Mouse (Mus musculus) megakaryocyte progenitor cell, adult 5-6 weeks (primary cell): ENCODE measurements around the gene Tubgcp6. TPM values are rescaled to one million over a fixed set of nuclear protein-coding genes. Genes with fewer than 3 reads are reported as not detected.

Experiments
- ATAC-seq: replicated peaks from 2 replicates; pipeline ENCODE4 v1.8.0; 2016; ENCODE audit warnings: mild to moderate bottlenecking, moderate TSS enrichment, inconsistent platforms; ENCODE audit not compliant: poor library complexity
- total RNA-seq, 2 experiments: library from RNA; stranded (forward) in 1 of 2; stranded (reverse) in 1 of 2; fragments of 157-497, 149-512 nt in 1 of 2; fragments of 200-1000 nt in 1 of 2; gene quantifications; 2 replicates each; pipeline versions ENCODE4 v1.2.3 to v1.2.4; 2015 to 2017

The Tubgcp6 gene
- total RNA-seq (2015) = 22.2 and 24.7 TPM in 2 replicates
- 16.6 and 35.5 TPM in 2 replicates for total RNA-seq (2017)

DNA sequence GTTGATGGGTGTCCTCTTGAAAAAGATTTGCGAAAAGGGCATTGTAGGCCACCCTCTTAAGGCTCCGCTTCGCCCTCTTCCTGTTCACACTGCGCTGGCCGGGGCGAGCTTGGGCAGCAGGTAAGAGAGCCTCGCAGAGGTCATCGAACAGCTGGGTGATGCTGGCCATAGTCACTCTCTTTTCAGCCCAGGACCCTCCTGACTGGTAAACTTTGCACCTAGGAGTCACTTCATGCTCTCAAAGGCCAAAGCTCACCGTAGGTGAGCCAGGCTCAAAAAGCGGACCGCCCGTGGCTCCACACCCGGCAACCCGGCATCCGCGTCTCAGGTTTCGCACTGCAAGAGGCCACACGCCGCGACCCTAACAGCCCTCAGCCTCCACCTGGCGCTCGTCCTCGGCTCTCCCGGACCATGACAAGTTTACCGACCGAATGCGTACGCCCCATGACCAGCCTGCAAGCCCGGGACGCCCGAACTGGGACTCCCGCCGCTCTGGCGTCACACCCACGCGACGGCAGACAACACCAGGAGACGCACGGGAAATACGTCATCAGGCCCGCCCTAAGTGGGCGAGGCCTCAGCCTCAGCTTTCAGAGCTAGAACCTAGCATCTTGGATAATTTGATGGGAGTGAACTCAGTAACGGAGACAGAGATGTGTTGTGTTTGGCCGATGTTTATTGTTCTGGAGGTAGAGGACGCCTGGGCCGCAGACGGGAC lies at the start of gene Tubgcp6:
Tubgcp6 (minus strand) TSS at position 464 of the 718 bp plus-strand sequence.
- ATAC-seq = peak; percentile 96

- ATAC-seq = peak; percentile 53
Observed at GRCm38 (mm10) chr15:89172276-89172935, 49.5 kb upstream of the Tubgcp6 start.

DNA sequence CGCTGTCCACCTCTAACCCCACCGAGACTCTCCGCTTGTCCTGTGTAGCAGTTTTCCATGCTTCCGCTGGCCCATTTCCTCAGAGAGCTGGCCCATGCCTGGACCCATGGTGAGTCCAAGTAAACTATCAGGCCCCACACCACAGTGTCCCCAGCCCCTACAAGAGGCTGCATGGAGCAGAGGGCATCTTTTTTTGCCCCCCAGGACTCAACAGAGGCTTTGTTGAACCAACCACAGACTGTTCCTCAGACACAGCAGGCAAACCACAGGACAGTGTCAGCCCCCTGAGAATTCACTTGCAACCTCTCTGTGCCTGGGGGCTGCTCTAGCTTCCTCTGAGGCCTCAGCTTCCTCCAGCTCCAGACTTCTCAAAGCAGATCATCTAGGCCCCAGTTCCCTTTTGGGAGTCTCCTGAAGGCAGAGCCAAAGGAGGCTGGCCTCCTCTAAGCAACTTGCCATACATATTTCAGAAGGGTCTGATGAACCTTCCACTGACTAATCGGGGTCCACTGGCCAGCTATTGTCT lies 48.7 kb upstream of the Tubgcp6 start:
- peak; percentile 12; the same call in 1 of the 2 replicates for ATAC-seq

DNA sequence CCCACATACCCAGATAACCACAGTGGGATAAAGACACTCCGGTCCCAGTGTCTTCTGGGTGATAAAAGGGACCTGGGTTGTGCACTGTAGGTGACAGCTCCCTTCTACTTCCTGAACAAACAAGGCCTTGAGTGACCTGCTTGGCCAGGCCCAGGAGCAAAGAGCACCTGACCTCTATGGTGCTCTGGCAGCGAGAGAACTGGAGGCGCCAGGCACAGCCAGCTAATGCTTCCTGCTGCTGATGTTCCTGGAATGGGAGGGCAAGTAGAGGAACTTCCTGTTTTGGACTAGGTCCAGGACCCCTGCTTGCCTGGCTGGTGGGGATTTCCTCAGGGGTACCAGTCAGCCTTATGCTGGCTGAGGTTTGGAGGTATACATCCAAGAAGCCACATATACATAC lies 47.2 kb upstream of the Tubgcp6 start:
- no peak for ATAC-seq

- no peak for ATAC-seq
Observed at GRCm38 (mm10) chr15:89169431-89169830, 46.5 kb upstream of the Tubgcp6 start.

GRCm38 (mm10) chr15:89168922-89169321 lies 46.0 kb upstream of the Tubgcp6 start:
- ATAC-seq = no peak

DNA sequence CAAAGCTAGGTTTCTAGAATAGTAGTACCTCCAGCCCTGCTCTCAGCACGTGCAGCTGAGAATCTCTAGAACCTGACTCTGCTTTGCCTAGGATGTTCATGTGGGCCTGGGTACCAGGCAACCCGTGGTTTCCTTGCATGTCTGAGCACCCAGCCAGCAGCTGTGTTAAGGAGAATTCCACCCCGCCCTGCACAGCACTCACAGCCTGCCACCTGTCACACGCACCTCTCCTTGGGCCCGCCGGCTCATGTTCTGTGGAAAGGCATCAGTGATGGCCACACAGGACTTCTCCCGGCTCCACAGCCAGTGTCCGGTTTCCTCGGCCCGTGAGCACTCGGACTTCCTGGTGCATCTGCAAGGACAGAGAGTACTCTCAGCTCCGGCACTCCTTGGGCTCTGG lies 42.6 kb upstream of the Tubgcp6 start:
- ATAC-seq = no peak

DNA sequence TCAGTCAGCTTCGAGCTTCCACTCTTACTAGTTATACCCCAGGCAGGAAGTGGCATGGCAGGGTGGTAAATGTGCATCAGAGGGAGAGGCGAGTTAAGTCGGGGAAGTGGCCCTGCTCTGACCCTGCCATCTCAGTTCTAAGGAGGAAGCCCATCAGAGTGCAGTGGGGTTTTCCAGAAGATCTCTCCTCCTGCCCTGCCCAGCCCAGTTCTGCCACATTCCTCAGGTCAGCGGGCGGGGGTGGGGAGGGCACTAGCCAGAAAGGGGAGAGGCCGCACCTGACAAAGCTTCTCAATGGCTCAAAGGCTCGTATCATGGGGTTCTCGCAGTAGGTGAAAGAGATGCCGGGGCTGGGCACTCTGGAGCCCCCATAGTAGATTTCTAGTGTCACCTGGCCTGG lies 38.5 kb upstream of the Tubgcp6 start:
- no peak for ATAC-seq

- no peak for ATAC-seq
Observed at GRCm38 (mm10) chr15:89158516-89158915, 35.6 kb upstream of the Tubgcp6 start.

DNA sequence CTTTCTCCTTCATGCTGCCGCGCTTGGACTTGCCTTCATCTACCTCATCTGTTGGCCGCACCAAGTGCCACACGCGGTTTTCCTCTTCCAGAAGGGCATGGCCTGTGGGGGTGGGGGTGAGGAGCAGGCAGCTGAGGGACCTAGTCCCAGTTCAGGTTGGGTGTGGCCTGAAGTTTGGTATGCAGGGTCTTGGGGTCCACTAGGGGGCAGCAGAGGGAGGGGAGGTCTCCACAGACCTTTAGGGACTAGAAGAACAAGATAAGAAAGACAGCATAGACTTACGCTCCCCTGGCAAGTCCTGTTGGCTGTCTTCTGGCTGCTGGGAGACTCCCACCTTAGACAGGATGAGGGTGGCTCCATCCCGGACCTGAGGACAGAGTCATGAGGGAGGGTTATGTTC lies 35.0 kb upstream of the Tubgcp6 start:
- peak; percentile 96 for ATAC-seq

DNA sequence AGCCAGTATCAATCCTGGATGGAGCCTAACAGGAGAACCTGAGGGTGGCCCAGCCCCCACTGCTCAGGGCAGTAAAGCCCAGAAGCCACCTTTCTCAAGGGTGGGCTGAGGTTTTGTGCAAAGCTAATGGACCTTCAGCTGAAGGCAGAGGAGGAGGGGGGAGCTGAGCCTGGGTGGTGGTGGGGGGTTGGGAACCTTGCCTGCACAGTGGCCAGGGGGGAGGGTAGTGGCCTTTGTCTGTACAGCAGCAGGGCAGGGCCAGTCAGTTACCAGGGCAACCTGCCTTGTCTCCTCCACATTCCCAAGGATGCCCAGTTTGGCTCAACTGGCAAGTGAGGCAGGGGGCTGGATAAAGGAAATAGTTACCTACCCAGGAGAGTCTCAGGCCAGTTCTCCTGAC lies 29.4 kb upstream of the Tubgcp6 start:
- no peak for ATAC-seq

- peak; percentile 77 for ATAC-seq
Observed at GRCm38 (mm10) chr15:89150041-89150390, 27.1 kb upstream of the Tubgcp6 start.

GRCm38 (mm10) chr15:89149271-89150040 lies 26.5 kb upstream of the Tubgcp6 start, which contains the start of gene Mapk11:
Mapk11 (minus strand) TSS chr15:89149628.
- ATAC-seq = peak; percentile 36

DNA sequence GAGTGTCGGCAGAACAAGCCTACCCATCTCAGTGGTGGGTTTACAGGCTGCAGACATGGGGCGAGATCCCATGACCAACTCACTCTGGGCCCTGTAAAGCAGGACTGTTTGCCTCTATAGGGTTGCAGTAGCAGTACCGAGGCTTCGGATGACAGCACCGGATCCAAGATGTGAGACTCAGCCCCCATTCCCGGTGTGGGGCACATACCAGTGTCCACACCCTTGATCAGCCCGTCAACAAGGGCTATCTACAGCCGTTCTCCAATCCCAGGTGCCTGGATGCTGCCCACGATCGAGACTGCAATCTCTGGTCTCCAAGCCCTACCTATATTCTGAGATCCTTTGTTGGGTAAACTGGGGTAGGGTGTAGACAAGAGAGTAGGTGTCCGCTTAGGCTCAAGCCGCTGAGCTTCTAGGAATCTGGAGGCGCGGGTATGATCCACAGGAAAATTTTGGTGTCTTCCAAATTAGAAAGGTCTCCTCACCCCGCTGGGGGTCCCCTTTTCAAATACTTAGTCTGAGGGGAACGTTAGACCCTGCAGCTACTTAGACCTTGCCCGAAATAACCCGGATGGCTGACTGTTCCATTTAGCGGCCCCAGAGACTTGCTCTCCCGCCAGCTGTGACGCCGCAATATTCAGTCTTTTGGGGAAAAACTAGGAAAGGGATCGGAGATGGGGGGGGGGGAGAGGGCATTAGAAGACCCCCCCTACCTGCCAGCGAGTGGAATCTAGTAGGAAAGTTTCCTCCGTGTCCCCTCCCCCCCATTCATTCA lies 25.8 kb upstream of the Tubgcp6 start:
- ATAC-seq = no peak

DNA sequence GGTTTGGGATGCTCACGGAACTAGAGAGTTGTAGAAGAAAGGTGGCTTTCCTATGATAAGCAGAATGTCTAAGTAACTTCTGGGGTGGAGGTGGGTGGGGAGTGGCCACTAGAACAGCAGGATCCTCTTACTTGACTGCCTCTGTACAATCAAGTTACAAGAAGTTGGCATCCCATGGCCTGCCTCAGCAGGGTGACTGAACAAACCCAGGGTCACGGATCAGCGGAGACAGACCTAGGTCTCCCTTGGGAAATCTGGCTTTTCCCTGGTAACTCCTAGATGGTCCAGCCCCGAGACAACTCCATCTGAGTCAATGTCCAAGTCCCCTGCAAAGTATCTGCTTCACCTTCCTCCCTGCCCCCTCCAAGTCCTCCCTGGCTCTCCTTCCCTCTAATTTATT lies 25.0 kb upstream of the Tubgcp6 start:
- ATAC-seq = no peak

GRCm38 (mm10) chr15:89147456-89147855 lies 24.5 kb upstream of the Tubgcp6 start:
- no peak for ATAC-seq

DNA sequence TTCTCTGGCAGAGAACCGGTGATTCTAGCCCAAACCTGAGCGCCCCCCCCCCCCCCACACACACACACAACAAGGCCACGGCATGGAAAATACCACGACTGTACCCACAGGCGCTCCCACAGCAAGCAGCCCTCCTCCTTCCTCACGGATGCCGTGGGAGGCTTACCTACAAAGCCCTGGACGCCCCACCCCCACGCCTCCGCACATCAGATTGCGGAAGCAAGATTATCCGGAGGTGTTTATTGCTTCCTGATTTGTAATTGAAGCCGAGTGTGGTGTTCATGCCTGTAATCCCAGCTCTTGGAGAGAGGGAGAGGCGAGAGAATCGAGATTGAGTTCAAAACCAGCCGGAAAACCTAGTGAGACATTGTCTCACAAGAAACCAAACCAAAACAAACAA lies 24.1 kb upstream of the Tubgcp6 start:
- 0 out of 2 replicates have a peak, but pooled peaks have one; percentile 17 for ATAC-seq

GRCm38 (mm10) chr15:89146537-89146936 lies 23.6 kb upstream of the Tubgcp6 start:
- 0 out of 2 replicates have a peak, but pooled peaks have one; percentile 17 for ATAC-seq

DNA sequence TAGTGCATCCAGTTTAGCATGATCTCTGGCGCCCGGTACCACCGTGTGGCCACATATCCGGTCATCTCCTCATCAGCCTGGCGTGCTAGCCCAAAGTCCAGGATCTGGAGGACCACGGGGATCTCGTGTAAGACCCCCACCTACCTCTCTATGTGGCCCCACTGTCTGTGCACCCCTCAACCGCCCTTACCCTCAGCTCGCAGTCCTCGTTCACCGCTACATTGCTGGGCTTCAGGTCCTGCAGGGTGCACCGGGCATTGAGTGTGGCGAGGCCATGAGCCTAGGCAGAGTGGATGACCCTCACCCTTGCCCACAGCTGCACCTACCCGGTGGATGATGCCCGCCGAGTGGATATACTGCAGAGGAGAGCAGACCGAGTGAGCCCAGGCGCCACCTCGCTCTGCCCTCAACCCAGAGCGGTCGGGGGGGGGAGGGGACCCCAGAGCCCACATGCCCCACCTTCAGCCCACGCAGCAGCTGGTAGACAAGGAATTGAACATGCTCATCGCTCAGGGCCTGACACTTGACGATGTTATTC lies 23.0 kb upstream of the Tubgcp6 start:
- no peak for ATAC-seq

GRCm38 (mm10) chr15:89144965-89145364 lies 22.1 kb upstream of the Tubgcp6 start:
- no peak for ATAC-seq
